Mouse (Mus musculus) adrenal gland, adult 10 weeks (tissue): ENCODE data around the gene Gm17584. TPM values are rescaled to one million over a fixed set of nuclear protein-coding genes. Genes with fewer than 3 reads are reported as not detected.

Experiments used
- polyA plus RNA-seq: library from polyadenylated mRNA; stranded (reverse); fragments of 350-450 nt; fragmentation: Illumina TruSeq; extraction: RNeasy Lipid Tissue Mini Kit (QIAGEN cat#74804); gene quantifications from one replicate; pipeline ENCODE4 v1.2.3, GENCODE M21; 2014; ENCODE audit warnings: low read depth, low replicate concordance

Gm17584 gene
- polyA plus RNA-seq, result not detected

DNA sequence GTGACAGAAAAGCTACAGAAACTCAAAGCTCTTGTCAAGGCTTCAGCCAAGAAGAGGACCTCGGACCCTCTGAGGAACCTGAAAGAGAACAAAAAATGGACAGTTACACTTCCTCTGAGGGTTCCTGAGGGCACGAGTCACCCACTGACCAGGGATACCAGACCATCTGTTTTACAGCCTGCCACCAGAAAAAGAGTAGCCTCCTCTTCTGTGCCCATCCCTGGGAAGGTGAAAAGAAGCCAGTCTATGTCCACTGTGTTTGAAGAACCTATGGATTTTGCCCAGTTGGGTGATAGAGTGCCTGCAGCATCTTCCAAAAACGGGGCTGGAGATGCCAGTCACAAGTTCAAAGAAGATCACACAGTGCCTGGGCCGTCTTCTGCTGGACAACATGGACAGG lies at the start of gene Gm17584:
Gene Gm17584 (plus strand): TSS at position 301 of the 400 bp plus-strand sequence.

Other genes with a start within 250 kb of the Gm17584 start
- gene Gm17469, start 129.3 kb downstream of the Gm17584 start, polyA plus RNA-seq, result not detected